Mouse (Mus musculus) small intestine, adult 2 months (tissue): ENCODE measurements at regions not wholly inside any gene's neighbourhood (a gene's known extent, or its start where the extent isn't known, plus 50 kb on each side); places are given as distances from the start of the nearest gene placed in this dataset.

ENCODE experiments used
- CTCF ChIP-seq: fragments of 200-500 bp; IDR thresholded peaks from 2 replicates; pipeline ENCODE4 v1.5.1; 2012; ENCODE audit warnings: low read depth, mild to moderate bottlenecking, control low read depth, inconsistent platforms, low read length, moderate library complexity, mixed read lengths; ENCODE audit not compliant: insufficient replicate concordance, insufficient read length; ENCODE audit errors: extremely low read depth
- POLR2A ChIP-seq: fragments of 200-500 bp; IDR thresholded peaks from 2 replicates; pipeline ENCODE4 v1.6.1; 2012; ENCODE audit warnings: low read depth, mild to moderate bottlenecking, control low read depth, inconsistent platforms, low read length, moderate library complexity

DNA sequence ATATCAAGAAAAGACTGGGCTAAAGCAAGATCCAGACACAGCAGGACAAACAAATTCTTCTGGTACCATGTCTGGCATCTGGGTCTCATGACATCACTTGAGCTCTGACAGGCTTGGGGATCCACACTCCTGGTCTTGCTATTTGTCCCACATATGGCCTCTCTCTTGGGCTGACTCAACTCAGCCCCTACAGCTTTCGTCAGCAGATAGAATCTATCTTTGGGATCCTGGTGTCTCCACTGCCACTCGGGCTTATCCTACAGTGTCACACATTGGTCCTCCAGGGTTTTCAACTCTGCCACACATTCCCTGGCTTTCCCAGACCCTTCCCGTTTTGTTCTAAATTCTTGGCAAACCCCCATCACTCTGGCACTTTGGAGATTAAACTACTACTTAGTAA, 280.3 kb downstream of the Cxcl12 start:
- no peak for TF ChIP-seq POLR2A
- TF ChIP-seq CTCF = no peak
